Mouse (Mus musculus): ENCODE measurements around the gene Meis1. TPM values are rescaled to one million over a fixed set of nuclear protein-coding genes. Genes with fewer than 3 reads are reported as not detected.
A peak's percentile ranks its signal among the peaks of the same experiment; 100 is the strongest.

Gene Meis1
- polyA plus RNA-seq, 1 experiment from 2014 or later: 39.6 TPM

DNA sequence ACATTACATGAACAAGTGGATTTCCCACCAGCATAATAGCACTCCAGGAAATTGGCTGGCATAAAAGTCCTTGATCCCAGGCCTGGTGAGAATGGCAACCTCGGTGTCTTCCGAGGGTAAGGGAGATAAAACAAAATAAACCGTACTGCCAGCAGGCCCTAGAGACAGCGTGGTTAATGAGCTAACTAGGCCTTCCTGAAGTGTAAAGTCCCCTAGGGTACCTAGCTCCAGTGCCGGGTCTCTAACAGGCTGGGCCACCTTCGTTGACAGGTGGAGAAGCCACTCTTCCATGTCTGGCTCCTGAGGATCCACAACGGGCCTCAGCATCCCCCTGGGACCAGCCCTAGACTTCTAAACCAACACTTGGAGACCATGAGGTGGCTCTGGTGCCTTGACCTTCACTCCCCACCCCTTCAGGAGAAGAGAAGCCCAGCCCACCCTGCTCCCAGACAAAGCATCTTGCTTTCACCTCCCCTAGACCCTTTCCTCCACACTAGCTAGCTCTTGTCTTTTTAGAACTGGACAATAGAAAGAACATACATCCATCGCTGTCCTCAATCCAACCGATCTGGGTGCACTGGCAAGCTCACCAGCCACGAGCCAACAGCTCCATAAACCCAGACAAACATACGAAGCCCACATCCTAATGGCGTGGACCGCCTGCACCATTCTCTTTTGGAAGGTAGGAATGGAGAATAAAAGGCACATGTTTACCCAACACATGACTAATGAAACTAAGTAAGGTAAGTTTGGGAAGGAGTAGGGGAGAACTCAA, 10.0 kb downstream of the Meis1 start:
- no peak for TF ChIP-seq CTCF (IDR thresholded peaks at IDR 0.05)
- TF ChIP-seq EP300 (IDR thresholded peaks at IDR 0.05): no peak
- Histone ChIP-seq H3K36me3 (ENCODE audit: insufficient read depth, low read length) (no peaks in the 10 kb centered on the region), H3K4me2 (replicated peaks; ENCODE audit: low read depth, low read length) (peak overlapping the region; percentile 60), H3K27me3 (replicated peaks; ENCODE audit: insufficient read depth, low read length) (0 out of 2 replicates have a peak, but pooled peaks cover 2% of the 10 kb centered on the region), H3K4me1 (ENCODE audit: insufficient read depth, low read depth, low read length) (no peaks in the 10 kb centered on the region), H3K4me3 (ENCODE audit: low read depth, low read length) (0 out of 2 replicates have a peak overlapping the region, but pooled peaks have one; percentile 23), H3K9ac (replicated peaks; ENCODE audit: low read depth) (no peak overlapping the region; the same call in 1 of the 2 replicates), H3K9me3 (ENCODE audit: low read length) (no peaks in the 10 kb centered on the region), H3K27ac (ENCODE audit: low read length) (peak overlapping the region; percentile 79)
- WGBS: 51% methylated on average over 13 of the region's 13 CpGs
- ATAC-seq (no peak), DNase-seq (ENCODE audit: low spot score) (no peak)

DNA sequence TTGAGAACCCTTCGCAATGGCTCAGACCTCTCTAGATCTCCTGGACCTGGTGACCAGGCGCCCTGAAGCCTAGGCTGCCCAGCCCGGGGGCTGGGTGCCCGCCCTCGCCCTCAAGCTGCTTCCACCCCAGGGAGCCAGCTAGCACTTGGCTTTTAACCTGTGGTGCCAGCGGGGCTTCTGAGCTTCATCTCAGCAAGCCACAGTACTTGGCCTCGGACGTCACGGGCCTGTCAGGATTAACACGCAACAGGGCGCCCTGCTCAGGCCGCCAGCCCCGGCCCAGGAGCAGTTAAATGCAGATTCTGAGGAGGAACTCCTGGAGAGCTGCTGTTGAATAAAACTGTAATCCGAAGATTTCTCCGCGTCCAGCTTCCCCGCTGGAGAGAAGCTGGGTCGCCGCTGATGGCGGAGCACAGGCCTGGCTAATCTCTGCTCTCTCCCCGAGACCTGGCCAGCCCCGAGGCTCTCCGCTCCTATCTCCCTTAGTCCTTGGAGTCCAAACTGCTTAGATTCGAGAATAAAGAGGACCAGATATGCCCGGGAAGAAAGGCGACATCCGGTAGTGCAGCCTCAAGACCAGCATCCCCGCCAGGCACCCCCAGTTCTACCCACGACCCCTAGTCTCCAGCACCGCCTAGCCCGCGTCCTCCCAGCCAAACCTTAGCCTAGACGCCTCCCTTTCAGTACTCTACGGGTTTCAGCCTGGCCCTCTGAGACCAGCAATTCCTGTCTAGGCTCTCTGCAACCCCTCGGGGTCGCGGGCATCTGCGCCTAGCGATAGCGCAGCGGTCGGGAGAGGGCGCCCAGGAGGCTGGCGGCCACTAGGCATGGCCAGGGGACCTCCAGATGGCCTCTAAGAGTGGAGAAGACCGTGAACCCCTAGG, 11.0 kb downstream of the Meis1 start:
- no peaks in the 10 kb centered on the region for H3K27me3 ChIP-seq (replicated peaks; ENCODE audit: insufficient read depth, low read length)
- peak overlapping the region; percentile 82 for H3K27ac ChIP-seq (ENCODE audit: low read length)
- peak overlapping the region; percentile 24 for H3K4me3 ChIP-seq (ENCODE audit: low read depth, low read length)
- peak overlapping the region; percentile 47 for H3K9ac ChIP-seq (replicated peaks; ENCODE audit: low read depth)
- no peaks in the 10 kb centered on the region for H3K9me3 ChIP-seq (ENCODE audit: low read length)
- no peak for DNase-seq (ENCODE audit: low spot score)
- ATAC-seq: peak; percentile 48
- H3K36me3 ChIP-seq (ENCODE audit: insufficient read depth, low read length): no peaks in the 10 kb centered on the region
- no peaks in the 10 kb centered on the region for H3K4me1 ChIP-seq (ENCODE audit: insufficient read depth, low read depth, low read length)
- TF ChIP-seq CTCF (IDR thresholded peaks at IDR 0.05) (peak; percentile 43; the same call in 1 of the 2 replicates), EP300 (IDR thresholded peaks at IDR 0.05) (no peak)
- WGBS: 47% methylated on average over 45 of the region's 45 CpGs
- peak overlapping the region; percentile 60 for H3K4me2 ChIP-seq (replicated peaks; ENCODE audit: low read depth, low read length)

- no peak for ATAC-seq
- Histone ChIP-seq H3K27me3 (replicated peaks; ENCODE audit: insufficient read depth, low read length) (no peaks in the 10 kb centered on the region), H3K27ac (ENCODE audit: low read length) (peak overlapping the region; percentile 82), H3K9me3 (ENCODE audit: low read length) (no peaks in the 10 kb centered on the region), H3K4me2 (replicated peaks; ENCODE audit: low read depth, low read length) (peak overlapping the region; percentile 60), H3K36me3 (ENCODE audit: insufficient read depth, low read length) (no peaks in the 10 kb centered on the region), H3K4me1 (ENCODE audit: insufficient read depth, low read depth, low read length) (no peaks in the 10 kb centered on the region), H3K9ac (replicated peaks; ENCODE audit: low read depth) (no peak overlapping the region), H3K4me3 (ENCODE audit: low read depth, low read length) (no peak overlapping the region; the same call in 1 of the 2 replicates)
- TF ChIP-seq CTCF (IDR thresholded peaks at IDR 0.05) (no peak), EP300 (IDR thresholded peaks at IDR 0.05) (no peak)
- DNase-seq (ENCODE audit: low spot score): no peak
- 35% methylated on average over 5 of the region's 5 CpGs for WGBS
Observed at GRCm38 (mm10) chr11:19007068-19007467, 11.7 kb downstream of the Meis1 start.

DNA sequence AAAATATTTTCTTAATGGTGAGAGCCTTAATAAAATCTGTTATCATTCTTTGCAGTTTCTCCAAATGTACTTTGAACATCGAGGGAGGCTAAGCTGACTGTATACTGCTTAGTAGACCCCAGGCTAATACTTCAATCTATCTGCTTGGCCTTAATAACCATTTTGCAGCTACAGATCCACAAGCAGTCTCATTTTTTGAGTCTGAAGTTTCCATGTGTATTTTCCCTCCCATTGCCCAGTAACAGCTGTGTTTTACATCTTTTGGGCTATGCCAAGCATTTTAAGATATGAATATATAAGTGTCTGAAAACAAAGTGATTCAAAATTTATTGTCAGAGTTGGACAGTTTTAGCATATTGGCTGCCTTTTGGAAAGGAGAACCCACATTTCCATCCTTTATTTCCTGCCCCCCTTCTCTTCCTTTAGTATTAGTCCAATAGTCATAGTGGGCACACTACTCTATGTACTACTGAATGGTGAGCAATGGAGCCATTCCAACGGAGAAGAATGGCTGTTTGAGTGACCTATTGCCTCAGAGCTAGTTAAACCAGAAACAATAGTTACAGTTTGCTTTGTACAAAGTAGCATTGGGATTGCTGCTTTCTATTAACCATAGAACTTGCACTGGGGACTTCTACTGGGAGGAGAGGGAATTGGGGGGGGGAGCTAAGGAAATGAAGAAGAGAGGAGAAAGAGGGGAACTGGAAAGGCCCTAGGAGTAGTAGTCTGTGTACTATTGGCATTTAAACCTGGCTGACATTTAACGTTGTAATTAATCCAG, 12.7 kb downstream of the Meis1 start:
- H3K4me3 ChIP-seq (ENCODE audit: low read depth, low read length): no peak overlapping the region
- no peak for ATAC-seq
- H3K9me3 ChIP-seq (ENCODE audit: low read length): no peaks in the 10 kb centered on the region
- H3K4me1 ChIP-seq (ENCODE audit: insufficient read depth, low read depth, low read length): no peaks in the 10 kb centered on the region
- DNase-seq (ENCODE audit: low spot score): no peak
- 37% methylated on average over 3 of the region's 3 CpGs for WGBS
- no peak overlapping the region; the same call in 1 of the 2 replicates for H3K4me2 ChIP-seq (replicated peaks; ENCODE audit: low read depth, low read length)
- peak overlapping the region; percentile 57; the same call in 1 of the 2 replicates for H3K27ac ChIP-seq (ENCODE audit: low read length)
- no peak overlapping the region for H3K9ac ChIP-seq (replicated peaks; ENCODE audit: low read depth)
- no peaks in the 10 kb centered on the region for H3K27me3 ChIP-seq (replicated peaks; ENCODE audit: insufficient read depth, low read length)
- TF ChIP-seq EP300 (IDR thresholded peaks at IDR 0.05) (no peak), CTCF (IDR thresholded peaks at IDR 0.05) (no peak)
- H3K36me3 ChIP-seq (ENCODE audit: insufficient read depth, low read length): no peaks in the 10 kb centered on the region

DNA sequence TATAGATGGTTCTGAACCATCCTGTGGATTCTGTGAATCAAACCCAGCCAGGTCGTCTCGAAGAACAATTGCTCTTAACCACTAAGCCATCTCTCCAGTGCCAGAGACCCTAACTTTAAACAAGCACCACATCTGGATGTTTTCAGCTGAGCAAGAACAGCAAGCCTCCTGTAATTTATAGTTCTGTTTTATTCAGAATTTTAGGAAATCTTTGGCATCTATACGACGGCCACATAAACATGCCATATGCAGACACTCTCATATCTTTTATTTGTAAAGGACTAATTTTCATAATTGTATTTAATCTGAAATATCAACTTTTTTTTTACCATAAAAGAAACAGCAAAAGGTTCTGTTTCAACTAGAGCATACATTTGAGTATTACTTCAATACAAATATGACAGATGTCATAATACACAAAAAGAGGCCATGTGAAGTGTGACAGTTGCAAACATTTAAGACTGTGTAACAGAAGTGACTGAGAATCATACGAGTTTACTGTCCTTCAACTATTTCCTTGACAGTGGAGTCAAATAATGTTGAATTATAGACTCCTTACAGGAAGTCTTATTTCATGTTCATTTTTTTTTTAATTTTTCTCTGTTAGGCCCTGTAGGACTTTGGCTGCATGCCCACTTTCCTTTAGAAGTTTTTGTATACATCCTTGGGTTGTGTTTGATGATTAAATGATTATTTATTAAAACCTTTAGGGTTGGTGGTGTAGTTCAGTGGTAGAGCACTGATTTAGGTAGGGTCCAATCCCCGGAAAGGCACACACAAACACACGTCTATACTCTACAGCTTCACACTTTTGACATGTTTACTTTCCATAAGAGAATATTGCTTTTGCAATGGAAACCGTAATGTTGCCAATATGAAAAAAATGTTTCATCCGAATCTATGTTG, 13.5 kb downstream of the Meis1 start:
- H3K27ac ChIP-seq (ENCODE audit: low read length): 0 out of 2 replicates have a peak overlapping the region, but pooled peaks have one; percentile 57
- TF ChIP-seq EP300 (IDR thresholded peaks at IDR 0.05) (no peak), CTCF (IDR thresholded peaks at IDR 0.05) (no peak)

More for the DNA sequence above, 13.5 kb downstream of the Meis1 start:
- Histone ChIP-seq H3K4me2 (replicated peaks; ENCODE audit: low read depth, low read length) (no peak overlapping the region; the same call in 1 of the 2 replicates), H3K36me3 (ENCODE audit: insufficient read depth, low read length) (no peaks in the 10 kb centered on the region), H3K4me3 (ENCODE audit: low read depth, low read length) (no peak overlapping the region), H3K9me3 (ENCODE audit: low read length) (no peaks in the 10 kb centered on the region), H3K27me3 (replicated peaks; ENCODE audit: insufficient read depth, low read length) (no peaks in the 10 kb centered on the region), H3K9ac (replicated peaks; ENCODE audit: low read depth) (no peak overlapping the region), H3K4me1 (ENCODE audit: insufficient read depth, low read depth, low read length) (no peaks in the 10 kb centered on the region)
- DNase-seq (ENCODE audit: low spot score) (no peak), ATAC-seq (no peak)
- WGBS: 48% methylated on average over 9 of the region's 9 CpGs

All from lung, postnatal 0 days (tissue).